Mouse (Mus musculus) forebrain, postnatal 0 days (tissue): ENCODE results near the gene Ucp2. TPM values are rescaled to one million over a fixed set of nuclear protein-coding genes. Genes with fewer than 3 reads are reported as not detected.

Experiments
- ATAC-seq: fragments of 200-750 bp; cut with Nextera tagmentation; 2 replicates; pipeline ENCODE4 v1.8.0; 2017; ENCODE audit warnings: mild to moderate bottlenecking, moderate library complexity
- DNase-seq: peaks from one replicate; pipeline ENCODE4 v3.0.0-alpha.2; 2015
- H3K27ac ChIP-seq: fragments of 300-500 bp; sonication (generic); 2 replicates; pipeline ENCODE4 v1.5.1; 2014; ENCODE audit warnings: low read depth, mild to moderate bottlenecking, antibody characterized with exemption, low read length, moderate library complexity, mixed read lengths
- H3K27me3 ChIP-seq: fragments of 300-500 bp; sonication (generic); 2 replicates; pipeline ENCODE4 v1.6.1; 2014; ENCODE audit warnings: mild to moderate bottlenecking, low read length, mixed read lengths; ENCODE audit not compliant: insufficient read depth
- H3K36me3 ChIP-seq: fragments of 300-500 bp; sonication (generic); 2 replicates; pipeline ENCODE4 v1.6.1; 2014; ENCODE audit warnings: mild to moderate bottlenecking, moderate library complexity; ENCODE audit not compliant: insufficient read depth
- H3K4me1 ChIP-seq: fragments of 300-500 bp; sonication (generic); 2 replicates; pipeline ENCODE4 v1.6.1; 2014; ENCODE audit warnings: antibody characterized with exemption; ENCODE audit not compliant: insufficient read depth
- H3K4me2 ChIP-seq: fragments of 300-500 bp; sonication (generic); 2 replicates; pipeline ENCODE4 v1.6.1; 2014; ENCODE audit warnings: low read depth, mild to moderate bottlenecking, moderate library complexity
- H3K4me3 ChIP-seq: fragments of 300-500 bp; sonication (generic); 2 replicates; pipeline ENCODE4 v1.5.1; 2014; ENCODE audit warnings: low read depth, low read length, mixed read lengths
- H3K9ac ChIP-seq: fragments of 300-500 bp; sonication (generic); 2 replicates; pipeline ENCODE4 v1.6.1; 2014; ENCODE audit warnings: mild to moderate bottlenecking
- H3K9me3 ChIP-seq: fragments of 300-500 bp; sonication (generic); 2 replicates; pipeline ENCODE4 v1.6.1; 2016; ENCODE audit warnings: low read length
- CTCF ChIP-seq: sonication (generic); IDR thresholded peaks from 2 replicates; pipeline ENCODE4 v1.5.1; 2016; ENCODE audit warnings: antibody characterized with exemption, control low read depth, low read depth
- WGBS: fragments of 180-500 bp; shearing (Covaris S2); extraction: QIAGEN DNeasy Blood & Tissue Kit; methylation state at CpG from one replicate; pipeline ENCODE4 v1.1.7; 2014; 5-methylcytosine and 5-hydroxymethylcytosine counted together
- polyA plus RNA-seq: library from polyadenylated mRNA; unstranded; fragments of >200 nt; fragmentation: Nextera tagmentation; extraction: Ambion mirVana; gene quantifications from 2 replicates; pipeline ENCODE4 v1.2.1, GENCODE M21; 2015
- total RNA-seq: library from RNA; depleted of rRNA; stranded (reverse); fragments of >200 nt; gene quantifications from 2 replicates; pipeline ENCODE4 v1.2.3, GENCODE M21; 2014

The Ucp2 gene
- total and polyA plus RNA-seq, 2 experiments from 2014 or later: 88.3 to 106 TPM

GRCm38 (mm10) chr7:100468761-100469160, 24.4 kb upstream of the Ucp2 start:
- Histone ChIP-seq H3K27ac (no peak overlapping the region), H3K27me3 (no peaks in the 10 kb centered on the region), H3K4me2 (no peak overlapping the region), H3K36me3 (peaks cover 15% of the 10 kb centered on the region), H3K9me3 (no peaks in the 10 kb centered on the region), H3K4me3 (no peak overlapping the region), H3K4me1 (no peaks in the 10 kb centered on the region), H3K9ac (no peak overlapping the region)
- TF ChIP-seq CTCF: no peak
- ATAC-seq: no peak
- WGBS: 89% methylated on average over 6 of the region's 6 CpGs
- no peak for DNase-seq

- no peak overlapping the region for H3K27ac ChIP-seq
- peaks cover 15% of the 10 kb centered on the region for H3K36me3 ChIP-seq
- no peak for TF ChIP-seq CTCF
- no peak overlapping the region for H3K9ac ChIP-seq
- 86% methylated on average over 1 of the region's 1 CpGs for WGBS
- DNase-seq: no peak
- no peak for ATAC-seq
- no peak overlapping the region for H3K4me3 ChIP-seq
- H3K9me3 ChIP-seq: no peaks in the 10 kb centered on the region
- no peaks in the 10 kb centered on the region for H3K27me3 ChIP-seq
- H3K4me1 ChIP-seq: no peaks in the 10 kb centered on the region
- H3K4me2 ChIP-seq: no peak overlapping the region
These were observed 23.6 kb upstream of the Ucp2 start for GRCm38 (mm10) chr7:100469502-100469901.

- Histone ChIP-seq H3K27ac (no peak overlapping the region), H3K9me3 (no peaks in the 10 kb centered on the region), H3K36me3 (peaks cover 12% of the 10 kb centered on the region), H3K27me3 (no peaks in the 10 kb centered on the region), H3K4me1 (no peaks in the 10 kb centered on the region), H3K4me3 (no peak overlapping the region), H3K9ac (no peak overlapping the region), H3K4me2 (no peak overlapping the region)
- ATAC-seq: no peak
- WGBS: 95% methylated on average over 11 of the region's 11 CpGs
- no peak for DNase-seq
- TF ChIP-seq CTCF: no peak
These were observed 22.2 kb upstream of the Ucp2 start for GRCm38 (mm10) chr7:100470796-100471406.

- Histone ChIP-seq H3K9me3 (no peaks in the 10 kb centered on the region), H3K9ac (no peak overlapping the region), H3K27ac (no peak overlapping the region), H3K36me3 (peaks cover 12% of the 10 kb centered on the region), H3K27me3 (no peaks in the 10 kb centered on the region), H3K4me1 (no peaks in the 10 kb centered on the region), H3K4me2 (no peak overlapping the region), H3K4me3 (no peak overlapping the region)
- DNase-seq (no peak), ATAC-seq (no peak)
- 100% methylated on average over 1 of the region's 1 CpGs for WGBS
- TF ChIP-seq CTCF: no peak
These were observed 21.7 kb upstream of the Ucp2 start for GRCm38 (mm10) chr7:100471407-100471797.

- Histone ChIP-seq H3K9me3 (no peaks in the 10 kb centered on the region), H3K9ac (no peak within 1 kb of the TSS), H3K4me1 (no peaks in the 10 kb centered on the region), H3K4me3 (no peak within 1 kb of the TSS), H3K27ac (no peak within 1 kb of the TSS), H3K36me3 (peaks cover 12% of the 10 kb centered on the region), H3K4me2 (no peak within 1 kb of the TSS), H3K27me3 (no peaks in the 10 kb centered on the region)
- 87% methylated on average over 6 of the region's 6 CpGs for WGBS
- DNase-seq (no peak), ATAC-seq (no peak)
- TF ChIP-seq CTCF: no peak
These were observed 20.4 kb upstream of the Ucp2 start, which contains the start of gene Ucp3 for GRCm38 (mm10) chr7:100472777-100473176. TSS of gene Ucp3 (plus strand) at chr7:100472990.

GRCm38 (mm10) chr7:100473846-100474454, 19.2 kb upstream of the Ucp2 start:
- Histone ChIP-seq H3K4me2 (no peak overlapping the region), H3K9me3 (no peaks in the 10 kb centered on the region), H3K4me1 (no peaks in the 10 kb centered on the region), H3K36me3 (peaks cover 6% of the 10 kb centered on the region), H3K27me3 (no peaks in the 10 kb centered on the region), H3K4me3 (no peak overlapping the region), H3K9ac (no peak overlapping the region), H3K27ac (no peak overlapping the region)
- no peak for DNase-seq
- 93% methylated on average over 9 of the region's 9 CpGs for WGBS
- ATAC-seq: no peak
- no peak for TF ChIP-seq CTCF

- no peak for ATAC-seq
- no peak for TF ChIP-seq CTCF
- DNase-seq: no peak
These were observed 18.5 kb upstream of the Ucp2 start for GRCm38 (mm10) chr7:100474680-100475079.

More at GRCm38 (mm10) chr7:100474680-100475079, 18.5 kb upstream of the Ucp2 start:
- no peak overlapping the region for H3K4me2 ChIP-seq
- no peaks in the 10 kb centered on the region for H3K9me3 ChIP-seq
- no peaks in the 10 kb centered on the region for H3K4me1 ChIP-seq
- H3K9ac ChIP-seq: no peak overlapping the region
- H3K4me3 ChIP-seq: no peak overlapping the region
- H3K27ac ChIP-seq: no peak overlapping the region
- no peaks in the 10 kb centered on the region for H3K27me3 ChIP-seq
- peaks cover under 1% of the 10 kb centered on the region for H3K36me3 ChIP-seq
- WGBS: 43% methylated on average over 1 of the region's 1 CpGs
